Mouse (Mus musculus): ENCODE results near the gene Syvn1. TPM values are rescaled to one million over a fixed set of nuclear protein-coding genes. Genes with fewer than 3 reads are reported as not detected.
A peak's percentile ranks its signal among the peaks of the same experiment; 100 is the strongest.

Gene Syvn1
- polyA plus RNA-seq, 1 experiment from 2014 or later = 30.0 TPM

GRCm38 (mm10) chr19:6045366-6046293 lies 746 bp upstream of the Syvn1 start:
- H3K4me1 ChIP-seq = peaks cover 21% of the 10 kb centered on the region
- H3K27ac ChIP-seq (replicated peaks) = peak overlapping the region; percentile 99
- H3K27me3 ChIP-seq = no peaks in the 10 kb centered on the region
- H3K36me3 ChIP-seq = peaks cover 25% of the 10 kb centered on the region
- ATAC-seq (ENCODE audit: low FRiP score, low read depth) = peak; percentile 47
- 25% methylated on average over 20 of the region's 20 CpGs for WGBS
- H3K4me3 ChIP-seq = peak overlapping the region; percentile 97
- H3K9ac ChIP-seq (replicated peaks) = peak overlapping the region; percentile 82
- no peaks in the 10 kb centered on the region for H3K9me3 ChIP-seq
- peak overlapping the region; percentile 99 for H3K4me2 ChIP-seq (replicated peaks)

- Histone ChIP-seq H3K4me3 (peak overlapping the region; percentile 97), H3K9ac (replicated peaks) (peak overlapping the region; percentile 91), H3K4me2 (replicated peaks) (peak overlapping the region; percentile 99), H3K27ac (replicated peaks) (peak overlapping the region; percentile 99), H3K36me3 (peaks cover 42% of the 10 kb centered on the region), H3K27me3 (no peaks in the 10 kb centered on the region), H3K4me1 (peaks cover 21% of the 10 kb centered on the region), H3K9me3 (no peaks in the 10 kb centered on the region)
- WGBS = 2% methylated on average over 44 of the region's 44 CpGs
- ATAC-seq (ENCODE audit: low FRiP score, low read depth) = peak; percentile 38
Measured at GRCm38 (mm10) chr19:6047154-6047898, 950 bp downstream of the Syvn1 start.

- Histone ChIP-seq H3K9ac (replicated peaks) (peak overlapping the region; percentile 91), H3K4me3 (peak overlapping the region; percentile 97), H3K27ac (replicated peaks) (no peak overlapping the region), H3K36me3 (peaks cover 47% of the 10 kb centered on the region), H3K9me3 (no peaks in the 10 kb centered on the region), H3K4me1 (peaks cover 21% of the 10 kb centered on the region), H3K27me3 (no peaks in the 10 kb centered on the region), H3K4me2 (replicated peaks) (peak overlapping the region; percentile 99)
- WGBS = 87% methylated on average over 8 of the region's 8 CpGs
- ATAC-seq (ENCODE audit: low FRiP score, low read depth) = no peak
Measured at GRCm38 (mm10) chr19:6047899-6048166, 1.5 kb downstream of the Syvn1 start.

GRCm38 (mm10) chr19:6048681-6049410 lies 2.5 kb downstream of the Syvn1 start:
- no peak for ATAC-seq (ENCODE audit: low FRiP score, low read depth)
- H3K4me3 ChIP-seq = 0 out of 2 replicates have a peak overlapping the region, but pooled peaks have one; percentile 97
- no peak overlapping the region for H3K4me2 ChIP-seq (replicated peaks)
- H3K36me3 ChIP-seq = peaks cover 57% of the 10 kb centered on the region
- H3K4me1 ChIP-seq = peaks cover 21% of the 10 kb centered on the region
- no peak overlapping the region for H3K27ac ChIP-seq (replicated peaks)
- 91% methylated on average over 11 of the region's 11 CpGs for WGBS
- H3K9ac ChIP-seq (replicated peaks) = no peak overlapping the region
- no peaks in the 10 kb centered on the region for H3K9me3 ChIP-seq
- H3K27me3 ChIP-seq = no peaks in the 10 kb centered on the region

- H3K36me3 ChIP-seq = peaks cover 77% of the 10 kb centered on the region
- ATAC-seq (ENCODE audit: low FRiP score, low read depth) = no peak
- H3K27me3 ChIP-seq = no peaks in the 10 kb centered on the region
- no peak overlapping the region for H3K9ac ChIP-seq (replicated peaks)
- no peak overlapping the region for H3K4me3 ChIP-seq
- peaks cover 21% of the 10 kb centered on the region for H3K4me1 ChIP-seq
- no peak overlapping the region for H3K27ac ChIP-seq (replicated peaks)
- 90% methylated on average over 7 of the region's 7 CpGs for WGBS
- H3K4me2 ChIP-seq (replicated peaks) = no peak overlapping the region
- H3K9me3 ChIP-seq = no peaks in the 10 kb centered on the region
Measured at GRCm38 (mm10) chr19:6052516-6052915, 6.1 kb downstream of the Syvn1 start.

GRCm38 (mm10) chr19:6054296-6054695 lies 7.9 kb downstream of the Syvn1 start:
- WGBS = 93% methylated on average over 5 of the region's 5 CpGs
- H3K4me3 ChIP-seq = no peak overlapping the region
- H3K9ac ChIP-seq (replicated peaks) = no peak overlapping the region
- no peaks in the 10 kb centered on the region for H3K27me3 ChIP-seq
- H3K4me1 ChIP-seq = peaks cover 20% of the 10 kb centered on the region
- peaks cover 72% of the 10 kb centered on the region for H3K36me3 ChIP-seq
- no peak overlapping the region for H3K27ac ChIP-seq (replicated peaks)
- H3K9me3 ChIP-seq = no peaks in the 10 kb centered on the region
- H3K4me2 ChIP-seq (replicated peaks) = no peak overlapping the region
- ATAC-seq (ENCODE audit: low FRiP score, low read depth) = no peak

GRCm38 (mm10) chr19:6056696-6057095 lies 10.3 kb downstream of the Syvn1 start:
- WGBS = 59% methylated on average over 4 of the region's 4 CpGs
- H3K27ac ChIP-seq (replicated peaks) = no peak overlapping the region

GRCm38 (mm10) chr19:6057313-6058096 lies 11.1 kb downstream of the Syvn1 start, which contains the start of the genes Mrpl49 and Fau:
TSS of gene Mrpl49 (minus strand) at chr19:6057785.
TSS of gene Fau (plus strand) at chr19:6057844.
- ATAC-seq (ENCODE audit: low FRiP score, low read depth) = peak; percentile 87
- Histone ChIP-seq H3K9me3 (no peaks in the 10 kb centered on the region), H3K4me2 (replicated peaks) (peak within 1 kb of the TSS; percentile 82), H3K4me1 (peaks cover 35% of the 10 kb centered on the region), H3K36me3 (peaks cover 46% of the 10 kb centered on the region), H3K27ac (replicated peaks) (peak within 1 kb of the TSS; percentile 70), H3K27me3 (no peaks in the 10 kb centered on the region), H3K9ac (replicated peaks) (peak within 1 kb of the TSS; percentile 86), H3K4me3 (peak within 1 kb of the TSS; percentile 84)
- WGBS = under 1% methylated on average over 62 of the region's 63 CpGs

More at GRCm38 (mm10) chr19:6056696-6057095, 10.3 kb downstream of the Syvn1 start:
- H3K9ac ChIP-seq (replicated peaks) = peak overlapping the region; percentile 78
- H3K4me2 ChIP-seq (replicated peaks) = peak overlapping the region; percentile 82
- H3K4me1 ChIP-seq = peaks cover 27% of the 10 kb centered on the region
- peak overlapping the region; percentile 84 for H3K4me3 ChIP-seq
- H3K27me3 ChIP-seq = no peaks in the 10 kb centered on the region
- peaks cover 54% of the 10 kb centered on the region for H3K36me3 ChIP-seq
- no peaks in the 10 kb centered on the region for H3K9me3 ChIP-seq
- no peak for ATAC-seq (ENCODE audit: low FRiP score, low read depth)

GRCm38 (mm10) chr19:6058513-6058912 lies 12.1 kb downstream of the Syvn1 start:
- ATAC-seq (ENCODE audit: low FRiP score, low read depth) = no peak
- Histone ChIP-seq H3K4me3 (peak overlapping the region; percentile 84), H3K36me3 (peaks cover 36% of the 10 kb centered on the region), H3K4me1 (peaks cover 40% of the 10 kb centered on the region), H3K9me3 (no peaks in the 10 kb centered on the region), H3K27me3 (no peaks in the 10 kb centered on the region), H3K4me2 (replicated peaks) (peak overlapping the region; percentile 82), H3K9ac (replicated peaks) (peak overlapping the region; percentile 86), H3K27ac (replicated peaks) (peak overlapping the region; percentile 70; the same call in 1 of the 2 replicates)
- 34% methylated on average over 5 of the region's 5 CpGs for WGBS

- H3K9me3 ChIP-seq = no peaks in the 10 kb centered on the region
- peaks cover 42% of the 10 kb centered on the region for H3K4me1 ChIP-seq
- peak overlapping the region; percentile 82 for H3K4me2 ChIP-seq (replicated peaks)
- H3K27me3 ChIP-seq = no peaks in the 10 kb centered on the region
- H3K27ac ChIP-seq (replicated peaks) = no peak overlapping the region
- peaks cover 31% of the 10 kb centered on the region for H3K36me3 ChIP-seq
- peak overlapping the region; percentile 84 for H3K4me3 ChIP-seq
- 87% methylated on average over 5 of the region's 5 CpGs for WGBS
- no peak for ATAC-seq (ENCODE audit: low FRiP score, low read depth)
- H3K9ac ChIP-seq (replicated peaks) = peak overlapping the region; percentile 86; the same call in 1 of the 2 replicates
Measured at GRCm38 (mm10) chr19:6058966-6059365, 12.6 kb downstream of the Syvn1 start.

GRCm38 (mm10) chr19:6061021-6061533 lies 14.7 kb downstream of the Syvn1 start, which contains the start of gene Znhit2:
TSS of gene Znhit2 (plus strand) at chr19:6061192.
- under 1% methylated on average over 58 of the region's 58 CpGs for WGBS
- Histone ChIP-seq H3K9ac (replicated peaks) (peak within 1 kb of the TSS; percentile 86), H3K4me2 (replicated peaks) (peak within 1 kb of the TSS; percentile 99), H3K4me3 (peak within 1 kb of the TSS; percentile 69), H3K27me3 (no peaks in the 10 kb centered on the region), H3K4me1 (peaks cover 43% of the 10 kb centered on the region), H3K36me3 (peaks cover 13% of the 10 kb centered on the region), H3K27ac (replicated peaks) (peak within 1 kb of the TSS; percentile 94), H3K9me3 (no peaks in the 10 kb centered on the region)
- ATAC-seq (ENCODE audit: low FRiP score, low read depth) = peak; percentile 53
